Mouse (Mus musculus) embryonic facial prominence, embryonic 14.5 days (tissue): ENCODE results near the gene Bmpr1b. TPM values are rescaled to one million over a fixed set of nuclear protein-coding genes. Genes with fewer than 3 reads are reported as not detected.

Experiments used
- ATAC-seq: fragments of 200-750 bp; cut with Nextera tagmentation; 2 replicates; pipeline ENCODE4 v1.8.0; 2017; ENCODE audit warnings: low read depth, moderate number of reproducible peaks, moderate TSS enrichment
- DNase-seq: peaks from one replicate; pipeline ENCODE4 v3.0.0-alpha.2; 2015; ENCODE audit warnings: low spot score
- H3K27ac ChIP-seq: fragments of 300-500 bp; sonication (generic); replicated peaks from 2 replicates; pipeline ENCODE4 v1.5.1; 2014; ENCODE audit warnings: low read depth, mild to moderate bottlenecking, low read length, moderate library complexity
- H3K27me3 ChIP-seq: fragments of 300-500 bp; sonication (generic); replicated peaks from 2 replicates; pipeline ENCODE4 v1.6.1; 2014; ENCODE audit warnings: low read length; ENCODE audit not compliant: control insufficient read depth, insufficient read depth
- H3K36me3 ChIP-seq: fragments of 300-500 bp; sonication (generic); 2 replicates; pipeline ENCODE4 v1.6.1; 2014; ENCODE audit warnings: low read length, mixed read lengths; ENCODE audit not compliant: control insufficient read depth, insufficient read depth
- H3K4me1 ChIP-seq: fragments of 300-500 bp; sonication (generic); 2 replicates; pipeline ENCODE4 v1.6.1; 2014; ENCODE audit warnings: antibody characterized with exemption, low read length; ENCODE audit not compliant: control insufficient read depth, insufficient read depth
- H3K4me2 ChIP-seq: fragments of 300-500 bp; sonication (generic); 2 replicates; pipeline ENCODE4 v1.6.1; 2014; ENCODE audit warnings: low read depth, mild to moderate bottlenecking, low read length, moderate library complexity, mixed read lengths
- H3K4me3 ChIP-seq: fragments of 300-500 bp; sonication (generic); 2 replicates; pipeline ENCODE4 v1.5.1; 2014; ENCODE audit warnings: low read depth, mild to moderate bottlenecking, low read length
- H3K9ac ChIP-seq: fragments of 300-500 bp; sonication (generic); 2 replicates; pipeline ENCODE4 v1.6.1; 2014; ENCODE audit warnings: low read depth, mild to moderate bottlenecking, low read length, moderate library complexity, mixed read lengths
- H3K9me3 ChIP-seq: fragments of 300-500 bp; sonication (generic); 2 replicates; pipeline ENCODE4 v1.6.1; 2016; ENCODE audit warnings: low read length; ENCODE audit not compliant: control insufficient read depth
- WGBS: fragments of 180-500 bp; shearing (Covaris S2); extraction: QIAGEN DNeasy Blood & Tissue Kit; methylation state at CpG from one replicate; pipeline ENCODE4 v1.1.7; 2014; 5-methylcytosine and 5-hydroxymethylcytosine counted together
- polyA plus RNA-seq: library from polyadenylated mRNA; unstranded; fragments of >200 nt; fragmentation: Nextera tagmentation; extraction: Ambion mirVana; gene quantifications from 2 replicates; pipeline ENCODE4 v1.2.1, GENCODE M21; 2014

Bmpr1b gene
- polyA plus RNA-seq, 1 experiment from 2014 or later, result 7.1 TPM

DNA sequence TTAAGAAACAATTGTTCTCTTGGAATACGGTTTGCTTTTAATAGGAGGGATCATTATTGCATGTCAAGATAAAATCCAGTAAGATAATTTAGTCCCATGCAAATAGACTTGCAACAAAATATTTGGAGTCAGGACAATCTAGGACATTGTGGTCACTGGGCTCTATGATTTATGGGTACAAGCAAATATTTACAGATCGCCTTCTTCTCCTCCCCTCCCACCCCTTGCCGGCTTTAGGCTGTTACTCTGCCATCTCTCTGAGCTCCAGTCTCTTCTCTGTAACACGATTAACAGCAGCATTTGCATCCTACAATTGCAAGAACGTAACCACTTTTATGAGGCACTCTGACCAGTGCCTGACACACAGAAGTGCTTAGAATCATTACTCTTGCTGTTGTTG, 104.1 kb downstream of the Bmpr1b start:
- H3K36me3 ChIP-seq, result no peaks in the 10 kb centered on the region
- 71% methylated on average over 5 of the region's 5 CpGs for WGBS
- H3K4me1 ChIP-seq, result peaks cover 14% of the 10 kb centered on the region
- H3K9me3 ChIP-seq, result no peaks in the 10 kb centered on the region
- no peak overlapping the region for H3K4me3 ChIP-seq
- no peak overlapping the region for H3K4me2 ChIP-seq
- no peak for ATAC-seq
- no peak overlapping the region for H3K9ac ChIP-seq
- no peaks in the 10 kb centered on the region for H3K27me3 ChIP-seq
- DNase-seq, result no peak
- no peak overlapping the region for H3K27ac ChIP-seq

DNA sequence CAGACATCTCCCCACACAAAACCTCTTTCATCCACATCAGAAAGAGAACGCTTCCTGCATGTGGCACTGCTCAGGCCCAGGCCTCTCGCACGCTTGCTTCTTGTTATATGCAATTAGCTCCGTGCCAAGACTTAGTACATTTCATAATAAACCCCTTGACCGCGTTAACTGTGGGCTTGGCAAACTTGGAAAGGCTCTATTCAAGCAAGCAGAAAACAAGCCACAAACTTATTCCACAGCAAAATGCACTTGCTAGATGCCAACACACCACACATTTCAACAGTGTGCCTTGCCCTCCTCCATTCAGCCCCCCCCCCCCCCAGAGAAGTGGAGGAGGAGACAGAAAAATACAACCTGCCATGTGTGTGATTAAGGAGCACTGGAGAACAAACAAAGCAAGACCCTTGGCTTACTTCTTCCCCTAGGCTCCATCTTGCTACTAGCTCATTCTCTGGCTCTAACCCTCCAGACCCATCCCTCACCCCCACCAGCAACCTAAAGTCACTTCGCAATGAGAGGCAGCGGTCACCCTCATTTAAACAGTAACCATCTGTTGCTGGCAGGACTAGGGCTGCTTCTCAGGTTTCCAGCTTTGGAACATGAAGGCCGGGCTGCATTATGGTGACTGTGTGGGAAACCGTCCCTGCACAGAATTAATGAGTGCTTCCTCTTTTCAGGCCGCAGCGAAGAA, 105.5 kb downstream of the Bmpr1b start:
- Histone ChIP-seq H3K27ac (peak overlapping the region; percentile 39; the same call in 1 of the 2 replicates), H3K36me3 (no peaks in the 10 kb centered on the region)
- peak; percentile 88 for ATAC-seq

DNA sequence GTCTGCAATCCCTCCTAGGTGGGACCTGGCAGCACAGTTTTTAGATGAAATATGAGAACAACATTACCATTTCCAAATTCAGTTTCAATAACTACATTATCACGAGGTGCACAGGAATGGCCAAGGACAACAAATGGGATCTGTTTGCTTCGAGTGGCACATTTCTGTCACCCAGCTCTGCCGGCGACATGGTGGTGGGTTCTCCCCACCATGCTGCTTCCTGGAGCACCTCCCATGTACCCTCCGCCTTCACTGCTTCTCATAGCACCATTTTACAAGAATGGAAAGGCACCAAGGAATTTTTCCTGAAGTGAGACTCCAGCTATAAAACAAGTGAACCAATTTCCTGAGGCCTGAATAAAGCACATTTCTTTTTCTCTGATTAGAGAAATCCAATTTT, 108.0 kb downstream of the Bmpr1b start:
- Histone ChIP-seq H3K27ac (no peak overlapping the region), H3K36me3 (no peaks in the 10 kb centered on the region), H3K9me3 (no peaks in the 10 kb centered on the region), H3K4me1 (peaks cover 14% of the 10 kb centered on the region), H3K27me3 (no peaks in the 10 kb centered on the region), H3K4me2 (no peak overlapping the region), H3K9ac (no peak overlapping the region), H3K4me3 (no peak overlapping the region)
- no peak for DNase-seq
- WGBS, result 75% methylated on average over 5 of the region's 5 CpGs
- no peak for ATAC-seq

More for the DNA sequence above, 105.5 kb downstream of the Bmpr1b start:
- Histone ChIP-seq H3K4me3 (no peak overlapping the region), H3K9ac (no peak overlapping the region), H3K4me1 (peaks cover 14% of the 10 kb centered on the region), H3K4me2 (no peak overlapping the region), H3K9me3 (no peaks in the 10 kb centered on the region), H3K27me3 (no peaks in the 10 kb centered on the region)
- peak; percentile 88 for DNase-seq
- WGBS, result 32% methylated on average over 12 of the region's 12 CpGs

DNA sequence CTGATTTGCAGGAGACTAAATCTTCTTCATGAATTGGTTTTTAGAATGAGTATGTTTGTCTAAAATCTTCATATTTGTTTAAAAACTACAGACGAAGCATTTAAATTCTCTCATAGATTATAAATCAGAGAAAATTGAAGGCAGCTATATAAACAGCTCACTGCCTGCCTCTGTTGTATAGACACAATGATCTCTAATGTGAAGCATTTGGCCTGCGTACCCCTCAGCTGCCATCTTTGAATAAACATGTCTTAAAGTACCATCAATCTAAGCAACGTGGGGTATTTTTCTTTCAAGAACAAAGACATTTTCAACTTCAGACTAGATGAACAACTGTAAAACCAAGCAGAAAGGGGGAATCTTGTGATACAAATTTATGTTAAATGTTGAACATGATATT, 109.3 kb downstream of the Bmpr1b start:
- H3K4me3 ChIP-seq, result no peak overlapping the region
- H3K27ac ChIP-seq, result no peak overlapping the region
- H3K9me3 ChIP-seq, result no peaks in the 10 kb centered on the region
- H3K9ac ChIP-seq, result no peak overlapping the region
- WGBS, result 50% methylated on average over 3 of the region's 3 CpGs
- H3K27me3 ChIP-seq, result no peaks in the 10 kb centered on the region
- ATAC-seq, result no peak
- H3K4me1 ChIP-seq, result peaks cover 14% of the 10 kb centered on the region
- no peaks in the 10 kb centered on the region for H3K36me3 ChIP-seq
- no peak for DNase-seq
- no peak overlapping the region for H3K4me2 ChIP-seq

DNA sequence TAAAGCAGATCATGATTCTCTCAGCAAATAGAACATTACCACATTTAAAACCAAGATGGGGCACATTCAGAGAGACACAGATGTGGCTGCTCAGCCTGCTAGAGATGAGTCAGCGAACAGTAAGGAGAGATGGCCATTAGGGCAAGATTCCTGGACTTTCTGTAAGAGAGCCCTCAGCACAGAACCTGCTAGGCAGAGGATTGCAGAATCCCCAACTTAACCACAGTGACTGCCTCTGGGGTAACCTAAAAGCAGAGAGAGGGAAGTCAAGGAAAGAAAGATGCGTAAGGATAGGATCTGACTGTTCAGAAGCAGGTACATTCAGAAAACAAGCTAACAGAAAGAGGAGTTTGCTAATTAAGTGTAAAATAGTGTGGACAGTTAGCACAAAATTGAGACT, 118.5 kb downstream of the Bmpr1b start:
- DNase-seq (no peak), ATAC-seq (no peak)
- H3K27me3 ChIP-seq, result no peaks in the 10 kb centered on the region
- H3K4me3 ChIP-seq, result no peak overlapping the region
- no peaks in the 10 kb centered on the region for H3K4me1 ChIP-seq
- H3K27ac ChIP-seq, result no peak overlapping the region
- H3K9ac ChIP-seq, result no peak overlapping the region
- H3K4me2 ChIP-seq, result no peak overlapping the region
- no peaks in the 10 kb centered on the region for H3K36me3 ChIP-seq
- H3K9me3 ChIP-seq, result no peaks in the 10 kb centered on the region
- 93% methylated on average over 2 of the region's 2 CpGs for WGBS

DNA sequence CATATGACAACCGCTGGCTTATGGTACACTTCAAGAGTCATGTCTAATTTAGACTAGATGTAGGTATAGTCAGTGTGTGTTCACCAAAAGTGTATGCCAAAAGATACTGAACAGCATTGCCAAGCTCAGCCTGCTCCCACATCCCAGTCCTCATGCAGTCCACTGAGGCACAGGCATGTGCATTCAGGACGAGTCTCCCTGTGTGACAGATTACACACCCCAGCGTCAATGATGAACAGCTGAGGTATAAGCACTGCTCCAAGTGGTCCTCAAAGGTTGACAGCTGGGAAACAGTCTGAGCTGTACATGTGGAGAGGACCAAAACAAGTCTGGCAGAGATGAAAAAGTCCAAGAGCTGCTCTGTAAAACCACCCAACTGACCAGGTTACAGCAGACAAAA, 119.6 kb downstream of the Bmpr1b start:
- Histone ChIP-seq H3K9me3 (no peaks in the 10 kb centered on the region), H3K27me3 (no peaks in the 10 kb centered on the region), H3K4me1 (no peaks in the 10 kb centered on the region), H3K4me2 (no peak overlapping the region), H3K4me3 (no peak overlapping the region), H3K36me3 (no peaks in the 10 kb centered on the region), H3K9ac (no peak overlapping the region), H3K27ac (no peak overlapping the region)
- DNase-seq, result no peak
- ATAC-seq, result no peak
- 74% methylated on average over 3 of the region's 3 CpGs for WGBS

DNA sequence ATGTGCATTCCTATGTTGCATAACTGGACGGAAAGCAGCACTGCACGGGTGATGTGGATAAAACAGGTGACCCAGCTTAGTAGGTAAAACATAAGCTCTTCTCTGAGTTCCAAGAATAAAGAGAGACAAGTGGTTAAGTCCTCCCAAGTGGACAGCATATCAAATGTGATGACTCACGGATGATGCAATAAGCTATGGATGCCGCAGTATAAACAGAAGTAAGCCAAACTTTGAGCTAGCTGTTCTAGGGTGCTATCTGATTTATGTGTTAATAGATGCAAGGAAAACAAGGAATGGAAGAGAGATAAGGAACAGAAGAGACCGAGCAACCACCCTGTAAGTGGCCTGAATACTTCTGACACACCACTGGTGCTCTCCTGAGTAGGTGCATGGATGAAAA, 120.1 kb downstream of the Bmpr1b start:
- H3K9me3 ChIP-seq, result no peaks in the 10 kb centered on the region
- no peak overlapping the region for H3K9ac ChIP-seq
- no peak for ATAC-seq
- H3K36me3 ChIP-seq, result no peaks in the 10 kb centered on the region
- WGBS, result 75% methylated on average over 5 of the region's 5 CpGs
- no peak overlapping the region for H3K4me2 ChIP-seq
- no peak overlapping the region for H3K27ac ChIP-seq
- H3K4me3 ChIP-seq, result no peak overlapping the region
- DNase-seq, result no peak
- no peaks in the 10 kb centered on the region for H3K4me1 ChIP-seq
- no peaks in the 10 kb centered on the region for H3K27me3 ChIP-seq

DNA sequence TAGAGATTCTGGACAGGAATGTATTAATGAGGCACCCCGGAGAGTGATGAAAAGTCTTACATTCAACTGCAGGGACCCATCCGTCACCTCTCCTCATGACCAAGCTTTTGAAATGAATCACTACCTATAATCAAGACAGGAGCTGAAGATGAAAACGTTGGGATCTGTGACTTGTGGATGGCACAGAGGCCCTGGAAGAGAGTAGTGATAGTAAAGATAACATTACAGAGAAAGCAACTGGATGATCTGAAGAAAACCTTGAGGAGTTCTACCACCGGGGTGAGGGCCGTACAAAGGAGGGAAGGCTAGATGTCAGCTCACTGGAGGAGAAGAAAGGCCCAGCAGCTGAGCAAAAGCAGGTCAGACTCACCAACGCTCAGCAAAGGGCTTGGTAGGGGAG, 120.7 kb downstream of the Bmpr1b start:
- ATAC-seq, result no peak
- Histone ChIP-seq H3K27me3 (no peaks in the 10 kb centered on the region), H3K9me3 (no peaks in the 10 kb centered on the region), H3K4me2 (no peak overlapping the region), H3K4me1 (no peaks in the 10 kb centered on the region), H3K4me3 (no peak overlapping the region), H3K27ac (no peak overlapping the region), H3K36me3 (no peaks in the 10 kb centered on the region), H3K9ac (no peak overlapping the region)
- 67% methylated on average over 6 of the region's 6 CpGs for WGBS
- DNase-seq, result no peak

DNA sequence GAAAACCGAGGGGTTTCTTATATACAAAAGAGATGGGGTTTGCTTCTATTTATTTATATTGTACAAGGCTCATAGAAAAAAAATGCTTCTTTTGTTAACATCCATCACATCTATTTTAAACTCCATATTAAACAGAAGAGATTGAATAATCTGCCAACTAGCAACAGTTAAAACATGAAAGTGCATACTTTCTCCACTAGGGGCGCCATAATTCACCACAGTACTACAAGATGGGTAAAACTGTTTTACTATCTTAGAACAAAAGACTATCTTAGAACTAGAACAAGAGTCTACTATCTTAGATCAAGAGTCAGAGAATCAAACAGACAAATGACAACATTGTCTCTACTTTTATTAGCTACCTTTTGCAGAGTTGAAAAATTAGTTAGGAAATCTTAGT, 125.8 kb downstream of the Bmpr1b start:
- H3K27ac ChIP-seq, result no peak overlapping the region
- H3K36me3 ChIP-seq, result no peaks in the 10 kb centered on the region
- no peak overlapping the region for H3K4me3 ChIP-seq
- DNase-seq (no peak), ATAC-seq (no peak)
- H3K9me3 ChIP-seq, result no peaks in the 10 kb centered on the region
- WGBS, result 41% methylated on average over 2 of the region's 2 CpGs
- no peak overlapping the region for H3K4me2 ChIP-seq
- no peaks in the 10 kb centered on the region for H3K4me1 ChIP-seq
- H3K27me3 ChIP-seq, result no peaks in the 10 kb centered on the region
- no peak overlapping the region for H3K9ac ChIP-seq
